Comparison of ENCODE assay signal across 9 mouse cellular contexts in the genomic region with DNA sequence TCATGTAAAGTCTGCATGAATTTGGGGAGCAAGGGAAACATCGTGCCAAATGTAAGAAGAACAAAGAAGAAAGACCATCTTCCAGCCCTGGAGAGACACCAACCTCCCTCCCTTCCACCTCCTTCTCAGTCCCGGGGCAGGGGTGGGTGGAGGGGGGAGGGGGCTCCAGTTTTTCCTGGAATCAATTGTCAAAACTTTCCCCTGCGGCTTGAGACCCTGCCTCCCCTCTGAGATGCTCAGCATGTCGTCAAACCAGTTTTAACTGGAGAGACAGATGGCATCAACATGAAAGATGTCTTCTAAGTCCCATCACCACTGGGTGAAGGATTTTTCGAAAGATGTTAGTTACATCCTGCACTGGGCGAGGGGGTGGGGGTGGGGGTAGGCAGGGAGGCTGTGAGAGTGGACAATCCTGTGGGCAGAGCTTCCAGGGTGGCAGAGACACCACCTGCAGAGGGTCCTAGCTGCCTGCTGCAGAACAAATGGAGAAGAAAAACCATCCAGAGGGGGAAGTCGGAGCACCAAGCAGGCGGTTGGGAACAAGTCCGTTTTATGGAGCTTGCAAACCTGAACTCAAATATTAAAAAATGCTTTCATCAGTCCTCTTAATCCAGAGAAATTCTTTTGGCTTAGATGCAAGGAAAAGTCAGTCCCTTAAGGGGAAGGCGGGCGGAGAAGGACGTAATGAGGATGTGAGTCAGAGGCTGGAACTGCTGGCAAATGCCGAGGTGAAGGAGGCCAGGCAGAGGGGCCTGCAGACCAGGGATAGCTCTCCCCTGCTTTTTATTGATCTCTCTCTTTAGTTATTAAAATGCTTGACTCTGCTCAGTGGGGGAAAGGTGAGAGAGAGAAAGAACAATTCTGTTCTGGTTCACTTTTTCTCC.
DNase-seq lines count a peak whose midpoint lies in the region; ATAC-seq and TF ChIP-seq lines count a peak whose summit lies in the region.
"Had no signal": no experiment of that assay in that cellular context is flagged by ENCODE, and none has a peak within 500 bp of the region (broad histone marks: within the 10 kb centered on the region; RNA-seq: fewer than 3 reads in every experiment).

No protein-coding gene starts in this region.

- no peak for ATAC-seq in kidney, postnatal 0 days (replicated peaks; ENCODE audit: low FRiP score, low read depth)
- ATAC-seq in stomach, postnatal 0 days (ENCODE audit: low FRiP score, low TSS enrichment) = peak; percentile 81; the same call in 1 of the 2 replicates
- ATAC-seq in forebrain, embryonic 15.5 days (replicated peaks) = no peak

- H3K36me3 ChIP-seq in C2C12 (ENCODE audit: control insufficient read depth, insufficient read depth) = no peaks in the 10 kb centered on the region
- H3K36me3 ChIP-seq in kidney, postnatal 0 days (ENCODE audit: insufficient read depth, low read length) = no peaks in the 10 kb centered on the region
- no peaks in the 10 kb centered on the region for H3K36me3 ChIP-seq in stomach, postnatal 0 days (ENCODE audit: control insufficient read depth, insufficient read depth, low read length)
- H3K36me3 ChIP-seq in forebrain, embryonic 15.5 days = no peaks in the 10 kb centered on the region

- no peak for TF ChIP-seq EP300 in stomach, postnatal 0 days (optimal IDR thresholded peaks at IDR 0.05)

- intact Hi-C loops in gastrocnemius, postnatal 14 days (cut with DNase I; ENCODE audit: low total_unique reads) = no loop called here

- peak; percentile 70 to 85 for DNase-seq in adrenal gland, adult (ENCODE audit: inconsistent age in 2 of 2, low spot score in 1 of 2)
- DNase-seq in gastrocnemius, postnatal 14 days = peak; percentile 72
- DNase-seq in kidney, postnatal 0 days (ENCODE audit: low spot score) = peak; percentile 68
- DNase-seq in stomach, postnatal 0 days (ENCODE audit: low spot score) = peak; percentile 38
- no peak for DNase-seq in layer of hippocampus, postnatal 10 days (ENCODE audit: low spot score in 2 of 2)
- no peak for DNase-seq in thymus, postnatal 25 days

- no peak for TF ChIP-seq CTCF in C2C12 (IDR thresholded peaks at IDR 0.05; ENCODE audit: control insufficient read depth, insufficient read depth, insufficient read length)
- no peak for TF ChIP-seq CTCF in kidney, postnatal 0 days (IDR thresholded peaks at IDR 0.05; ENCODE audit: low read depth)
- no peak for TF ChIP-seq CTCF in stomach, postnatal 0 days (IDR thresholded peaks at IDR 0.05; ENCODE audit: low read depth)

- H3K9me3 ChIP-seq in kidney, postnatal 0 days (replicated peaks; ENCODE audit: low read length) = no peaks in the 10 kb centered on the region
- no peaks in the 10 kb centered on the region for H3K9me3 ChIP-seq in stomach, postnatal 0 days (ENCODE audit: control insufficient read depth, low read length)
- no peaks in the 10 kb centered on the region for H3K9me3 ChIP-seq in forebrain, embryonic 15.5 days
- H3K9me3 ChIP-seq: megakaryocyte, embryonic 14.5 days had no signal

- no peaks in the 10 kb centered on the region for H3K79me2 ChIP-seq in C2C12 (ENCODE audit: control insufficient read depth, insufficient read depth)

- H3K9ac ChIP-seq in kidney, postnatal 0 days (ENCODE audit: low read depth, low read length) = no peak overlapping the region
- no peak overlapping the region for H3K9ac ChIP-seq in stomach, postnatal 0 days (ENCODE audit: low read length)
- H3K9ac ChIP-seq in forebrain, embryonic 15.5 days (replicated peaks) = no peak overlapping the region

- H3K79me3 ChIP-seq in C2C12 (ENCODE audit: low read depth) = no peaks in the 10 kb centered on the region

- H3K4me1 ChIP-seq in kidney, postnatal 0 days (replicated peaks; ENCODE audit: insufficient read depth, low read length) = 0 out of 2 replicates have a peak, but pooled peaks cover 8% of the 10 kb centered on the region
- H3K4me1 ChIP-seq in stomach, postnatal 0 days (replicated peaks; ENCODE audit: control insufficient read depth, insufficient read depth) = peaks cover 7% of the 10 kb centered on the region
- H3K4me1 ChIP-seq in forebrain, embryonic 15.5 days = peaks cover 5% of the 10 kb centered on the region; the same call in 1 of the 2 replicates
- H3K4me1 ChIP-seq: megakaryocyte, embryonic 14.5 days had no signal

- no peak overlapping the region for H3K4me3 ChIP-seq in C2C12 (ENCODE audit: insufficient read depth, poor library complexity, severe bottlenecking)
- no peak overlapping the region for H3K4me3 ChIP-seq in kidney, postnatal 0 days (replicated peaks; ENCODE audit: low read depth, low read length)
- H3K4me3 ChIP-seq in stomach, postnatal 0 days (ENCODE audit: low read depth, low read length) = no peak overlapping the region
- no peak overlapping the region for H3K4me3 ChIP-seq in forebrain, embryonic 15.5 days
- H3K4me3 ChIP-seq: megakaryocyte, embryonic 14.5 days had no signal

- H3K4me2 ChIP-seq in kidney, postnatal 0 days (ENCODE audit: low read length) = no peak overlapping the region
- H3K4me2 ChIP-seq in stomach, postnatal 0 days (replicated peaks; ENCODE audit: low read depth) = no peak overlapping the region
- no peak overlapping the region for H3K4me2 ChIP-seq in forebrain, embryonic 15.5 days (replicated peaks)

- no peaks in the 10 kb centered on the region for H3K27me3 ChIP-seq in C2C12 (ENCODE audit: control insufficient read depth, insufficient read depth, insufficient read length)
- H3K27me3 ChIP-seq in kidney, postnatal 0 days (ENCODE audit: insufficient read depth, low read length) = no peaks in the 10 kb centered on the region
- no peaks in the 10 kb centered on the region for H3K27me3 ChIP-seq in stomach, postnatal 0 days (ENCODE audit: control insufficient read depth, insufficient read depth, low read length)
- H3K27me3 ChIP-seq in forebrain, embryonic 15.5 days = no peaks in the 10 kb centered on the region
- H3K27me3 ChIP-seq: megakaryocyte, embryonic 14.5 days had no signal

- 20% methylated on average over 13 of the region's 13 CpGs for WGBS in kidney, postnatal 0 days
- 16% methylated on average over 13 of the region's 13 CpGs for whole genome bisulfite sequencing in stomach, postnatal 0 days
- 24% methylated on average over 13 of the region's 13 CpGs for WGBS in forebrain, embryonic 15.5 days

- no peak overlapping the region for H3ac ChIP-seq in C2C12 (ENCODE audit: control insufficient read depth, insufficient read length, low read depth)

- 0 out of 2 replicates have a peak overlapping the region, but pooled peaks have one; percentile 16 for H3K27ac ChIP-seq in kidney, postnatal 0 days
- H3K27ac ChIP-seq in stomach, postnatal 0 days (replicated peaks) = peak overlapping the region; percentile 67
- no peak overlapping the region for H3K27ac ChIP-seq in forebrain, embryonic 15.5 days (replicated peaks)

TF ChIP-seq in C2C12, 6 proteins besides CTCF, POLR2A, EP300 and RAD21:
- TF ChIP-seq MYOD1 (IDR thresholded peaks at IDR 0.05; ENCODE audit: control insufficient read depth, insufficient read length, low read depth) = peak; percentile 6
- no peak for TF ChIP-seq CEBPB (IDR thresholded peaks at IDR 0.05; ENCODE audit: low read depth)
- TF ChIP-seq MYOG (IDR thresholded peaks at IDR 0.05; ENCODE audit: control insufficient read depth, extremely low read depth, insufficient read length) = no peak
- TF ChIP-seq FOSL1 (IDR thresholded peaks at IDR 0.05; ENCODE audit: insufficient read depth, low read length, poor library complexity, severe bottlenecking) = no peak
- TF ChIP-seq USF1 (IDR thresholded peaks at IDR 0.05; ENCODE audit: low read depth) = no peak
- TF ChIP-seq MAX (IDR thresholded peaks at IDR 0.05) = no peak
TF ChIP-seq in C2C12: peak in this region for 1.

Comparison
In these comparisons a context has a peak if more than half of its experiments do, and no peak if none do; other contexts are left out.
1. DNase-seq: peak in adrenal gland, adult (2 of 2), gastrocnemius, postnatal 14 days (single experiment), kidney, postnatal 0 days (single experiment) and stomach, postnatal 0 days (single experiment); none in layer of hippocampus, postnatal 10 days (0 of 2) and thymus, postnatal 25 days (single experiment).